Mouse (Mus musculus): ENCODE measurements around the gene Neb. TPM values are rescaled to one million over a fixed set of nuclear protein-coding genes. Genes with fewer than 3 reads are reported as not detected.

Gene Neb
- polyA plus RNA-seq, 1 experiment from 2014 or later, result 4.2 TPM

GRCm38 (mm10) chr2:52333535-52333934, 44.7 kb downstream of the Neb start:
- 62% methylated on average over 2 of the region's 2 CpGs for WGBS
- H3K4me2 ChIP-seq (replicated peaks; ENCODE audit: low read depth, low read length), result no peak overlapping the region
- DNase-seq (ENCODE audit: low spot score) (no peak), ATAC-seq (ENCODE audit: low FRiP score) (no peak)
- no peaks in the 10 kb centered on the region for H3K4me1 ChIP-seq (replicated peaks; ENCODE audit: control insufficient read depth, insufficient read depth, low read length)
- H3K27ac ChIP-seq (ENCODE audit: low read depth, low read length), result no peak overlapping the region
- no peaks in the 10 kb centered on the region for H3K9me3 ChIP-seq (ENCODE audit: control insufficient read depth, low read length)
- H3K27me3 ChIP-seq (ENCODE audit: control insufficient read depth, insufficient read depth, low read length), result no peaks in the 10 kb centered on the region
- no peaks in the 10 kb centered on the region for H3K36me3 ChIP-seq (ENCODE audit: control insufficient read depth, insufficient read depth, low read length)
- no peak overlapping the region for H3K9ac ChIP-seq (ENCODE audit: low read depth, low read length)
- no peak overlapping the region for H3K4me3 ChIP-seq (ENCODE audit: low read depth, low read length)

- no peaks in the 10 kb centered on the region for H3K36me3 ChIP-seq (ENCODE audit: control insufficient read depth, insufficient read depth, low read length)
- H3K27me3 ChIP-seq (ENCODE audit: control insufficient read depth, insufficient read depth, low read length), result no peaks in the 10 kb centered on the region
- H3K9ac ChIP-seq (ENCODE audit: low read depth, low read length), result no peak overlapping the region
- no peak overlapping the region for H3K4me2 ChIP-seq (replicated peaks; ENCODE audit: low read depth, low read length)
- no peaks in the 10 kb centered on the region for H3K9me3 ChIP-seq (ENCODE audit: control insufficient read depth, low read length)
- H3K4me3 ChIP-seq (ENCODE audit: low read depth, low read length), result no peak overlapping the region
- H3K4me1 ChIP-seq (replicated peaks; ENCODE audit: control insufficient read depth, insufficient read depth, low read length), result no peaks in the 10 kb centered on the region
- 88% methylated on average over 3 of the region's 3 CpGs for WGBS
- no peak overlapping the region for H3K27ac ChIP-seq (ENCODE audit: low read depth, low read length)
- DNase-seq (ENCODE audit: low spot score), result no peak
- ATAC-seq (ENCODE audit: low FRiP score), result no peak
Observed at GRCm38 (mm10) chr2:52331761-52332160, 46.5 kb downstream of the Neb start.

- Histone ChIP-seq H3K27me3 (ENCODE audit: control insufficient read depth, insufficient read depth, low read length) (no peaks in the 10 kb centered on the region), H3K4me2 (replicated peaks; ENCODE audit: low read depth, low read length) (no peak overlapping the region), H3K36me3 (ENCODE audit: control insufficient read depth, insufficient read depth, low read length) (no peaks in the 10 kb centered on the region), H3K27ac (ENCODE audit: low read depth, low read length) (no peak overlapping the region), H3K4me3 (ENCODE audit: low read depth, low read length) (no peak overlapping the region), H3K9ac (ENCODE audit: low read depth, low read length) (no peak overlapping the region), H3K9me3 (ENCODE audit: control insufficient read depth, low read length) (no peaks in the 10 kb centered on the region), H3K4me1 (replicated peaks; ENCODE audit: control insufficient read depth, insufficient read depth, low read length) (no peaks in the 10 kb centered on the region)
- WGBS, result 81% methylated on average over 4 of the region's 4 CpGs
- ATAC-seq (ENCODE audit: low FRiP score), result no peak
- DNase-seq (ENCODE audit: low spot score), result no peak
Observed at GRCm38 (mm10) chr2:52327244-52327815, 50.9 kb downstream of the Neb start.

GRCm38 (mm10) chr2:52321866-52322265, 56.4 kb downstream of the Neb start:
- no peak for ATAC-seq (ENCODE audit: low FRiP score)
- no peak for DNase-seq (ENCODE audit: low spot score)
- 85% methylated on average over 3 of the region's 3 CpGs for WGBS

GRCm38 (mm10) chr2:52320175-52320574, 58.1 kb downstream of the Neb start:
- no peak for DNase-seq (ENCODE audit: low spot score)
- no peaks in the 10 kb centered on the region for H3K9me3 ChIP-seq (ENCODE audit: control insufficient read depth, low read length)
- H3K9ac ChIP-seq (ENCODE audit: low read depth, low read length), result no peak overlapping the region
- H3K27me3 ChIP-seq (ENCODE audit: control insufficient read depth, insufficient read depth, low read length), result no peaks in the 10 kb centered on the region
- no peak for ATAC-seq (ENCODE audit: low FRiP score)
- no peaks in the 10 kb centered on the region for H3K36me3 ChIP-seq (ENCODE audit: control insufficient read depth, insufficient read depth, low read length)
- no peak overlapping the region for H3K27ac ChIP-seq (ENCODE audit: low read depth, low read length)
- no peak overlapping the region for H3K4me2 ChIP-seq (replicated peaks; ENCODE audit: low read depth, low read length)
- no peak overlapping the region for H3K4me3 ChIP-seq (ENCODE audit: low read depth, low read length)
- WGBS, result 90% methylated on average over 2 of the region's 2 CpGs
- H3K4me1 ChIP-seq (replicated peaks; ENCODE audit: control insufficient read depth, insufficient read depth, low read length), result no peaks in the 10 kb centered on the region

More at GRCm38 (mm10) chr2:52321866-52322265, 56.4 kb downstream of the Neb start:
- Histone ChIP-seq H3K9ac (ENCODE audit: low read depth, low read length) (no peak overlapping the region), H3K4me3 (ENCODE audit: low read depth, low read length) (no peak overlapping the region), H3K9me3 (ENCODE audit: control insufficient read depth, low read length) (no peaks in the 10 kb centered on the region), H3K27me3 (ENCODE audit: control insufficient read depth, insufficient read depth, low read length) (no peaks in the 10 kb centered on the region), H3K4me1 (replicated peaks; ENCODE audit: control insufficient read depth, insufficient read depth, low read length) (no peaks in the 10 kb centered on the region), H3K36me3 (ENCODE audit: control insufficient read depth, insufficient read depth, low read length) (no peaks in the 10 kb centered on the region), H3K4me2 (replicated peaks; ENCODE audit: low read depth, low read length) (no peak overlapping the region), H3K27ac (ENCODE audit: low read depth, low read length) (no peak overlapping the region)

- Histone ChIP-seq H3K4me3 (ENCODE audit: low read depth, low read length) (no peak overlapping the region), H3K27me3 (ENCODE audit: control insufficient read depth, insufficient read depth, low read length) (no peaks in the 10 kb centered on the region), H3K4me2 (replicated peaks; ENCODE audit: low read depth, low read length) (no peak overlapping the region), H3K9ac (ENCODE audit: low read depth, low read length) (no peak overlapping the region), H3K9me3 (ENCODE audit: control insufficient read depth, low read length) (no peaks in the 10 kb centered on the region), H3K36me3 (ENCODE audit: control insufficient read depth, insufficient read depth, low read length) (no peaks in the 10 kb centered on the region), H3K27ac (ENCODE audit: low read depth, low read length) (no peak overlapping the region), H3K4me1 (replicated peaks; ENCODE audit: control insufficient read depth, insufficient read depth, low read length) (no peaks in the 10 kb centered on the region)
- ATAC-seq (ENCODE audit: low FRiP score), result no peak
- no peak for DNase-seq (ENCODE audit: low spot score)
- 80% methylated on average over 5 of the region's 5 CpGs for WGBS
Observed at GRCm38 (mm10) chr2:52319020-52319567, 59.2 kb downstream of the Neb start.

- Histone ChIP-seq H3K36me3 (ENCODE audit: control insufficient read depth, insufficient read depth, low read length) (no peaks in the 10 kb centered on the region), H3K4me2 (replicated peaks; ENCODE audit: low read depth, low read length) (no peak overlapping the region), H3K27me3 (ENCODE audit: control insufficient read depth, insufficient read depth, low read length) (no peaks in the 10 kb centered on the region), H3K4me3 (ENCODE audit: low read depth, low read length) (no peak overlapping the region), H3K27ac (ENCODE audit: low read depth, low read length) (no peak overlapping the region), H3K9ac (ENCODE audit: low read depth, low read length) (no peak overlapping the region), H3K9me3 (ENCODE audit: control insufficient read depth, low read length) (no peaks in the 10 kb centered on the region), H3K4me1 (replicated peaks; ENCODE audit: control insufficient read depth, insufficient read depth, low read length) (no peaks in the 10 kb centered on the region)
- no peak for DNase-seq (ENCODE audit: low spot score)
- no peak for ATAC-seq (ENCODE audit: low FRiP score)
- WGBS, result 95% methylated on average over 4 of the region's 4 CpGs
Observed at GRCm38 (mm10) chr2:52317471-52317870, 60.8 kb downstream of the Neb start.

GRCm38 (mm10) chr2:52315737-52316136, 62.5 kb downstream of the Neb start:
- H3K9me3 ChIP-seq (ENCODE audit: control insufficient read depth, low read length), result no peaks in the 10 kb centered on the region
- 84% methylated on average over 3 of the region's 3 CpGs for WGBS
- ATAC-seq (ENCODE audit: low FRiP score), result no peak

GRCm38 (mm10) chr2:52314922-52315730, 63.1 kb downstream of the Neb start:
- no peaks in the 10 kb centered on the region for H3K36me3 ChIP-seq (ENCODE audit: control insufficient read depth, insufficient read depth, low read length)
- no peak for ATAC-seq (ENCODE audit: low FRiP score)
- 87% methylated on average over 7 of the region's 7 CpGs for WGBS
- no peak overlapping the region for H3K4me3 ChIP-seq (ENCODE audit: low read depth, low read length)
- no peaks in the 10 kb centered on the region for H3K4me1 ChIP-seq (replicated peaks; ENCODE audit: control insufficient read depth, insufficient read depth, low read length)
- H3K4me2 ChIP-seq (replicated peaks; ENCODE audit: low read depth, low read length), result no peak overlapping the region
- H3K27me3 ChIP-seq (ENCODE audit: control insufficient read depth, insufficient read depth, low read length), result no peaks in the 10 kb centered on the region
- no peak for DNase-seq (ENCODE audit: low spot score)
- no peaks in the 10 kb centered on the region for H3K9me3 ChIP-seq (ENCODE audit: control insufficient read depth, low read length)
- no peak overlapping the region for H3K27ac ChIP-seq (ENCODE audit: low read depth, low read length)
- no peak overlapping the region for H3K9ac ChIP-seq (ENCODE audit: low read depth, low read length)

More at GRCm38 (mm10) chr2:52315737-52316136, 62.5 kb downstream of the Neb start:
- Histone ChIP-seq H3K27me3 (ENCODE audit: control insufficient read depth, insufficient read depth, low read length) (no peaks in the 10 kb centered on the region), H3K4me3 (ENCODE audit: low read depth, low read length) (no peak overlapping the region), H3K36me3 (ENCODE audit: control insufficient read depth, insufficient read depth, low read length) (no peaks in the 10 kb centered on the region), H3K4me2 (replicated peaks; ENCODE audit: low read depth, low read length) (no peak overlapping the region), H3K9ac (ENCODE audit: low read depth, low read length) (no peak overlapping the region), H3K27ac (ENCODE audit: low read depth, low read length) (no peak overlapping the region), H3K4me1 (replicated peaks; ENCODE audit: control insufficient read depth, insufficient read depth, low read length) (no peaks in the 10 kb centered on the region)
- no peak for DNase-seq (ENCODE audit: low spot score)
